ENCODE assay signal across 48 mouse cellular contexts in the genomic region with DNA sequence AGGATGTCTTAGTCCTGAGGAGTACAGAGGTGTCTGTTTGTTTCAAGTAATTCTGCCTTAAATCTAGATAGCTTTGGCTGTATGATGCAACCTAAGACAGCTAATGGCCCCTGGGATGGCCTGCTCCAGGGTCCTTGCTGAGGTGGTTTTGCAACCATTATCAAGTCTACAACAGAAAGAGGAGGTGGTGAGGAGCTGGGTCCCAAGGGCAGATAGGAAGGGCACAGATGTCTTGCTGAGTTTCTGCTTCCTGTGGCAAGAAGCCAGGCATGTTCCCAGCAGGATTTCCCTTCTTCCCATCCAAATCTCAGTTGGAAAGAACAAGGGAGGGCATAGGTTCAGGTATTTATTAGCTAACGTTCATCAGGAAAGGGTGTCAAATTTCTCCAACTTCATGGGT. TPM values are rescaled to one million over a fixed set of nuclear protein-coding genes. Genes with fewer than 3 reads are reported as not detected.
"Had no signal": no experiment of that assay in that cellular context is flagged by ENCODE, and none has a peak within 500 bp of the region (broad histone marks: within the 10 kb centered on the region; RNA-seq: fewer than 3 reads in every experiment).

A gene (minus strand): TSS at position 101 of the 400 bp plus-strand sequence.

- H3K9me3 ChIP-seq: limb, embryonic 10.5 days; limb, embryonic 12.5 days; limb, embryonic 13.5 days; limb, embryonic 15.5 days; liver, embryonic 12.5 days; liver, embryonic 13.5 days; liver, embryonic 15.5 days; lung, embryonic 15.5 days; megakaryocyte, embryonic 14.5 days; midbrain, embryonic 10.5 days; midbrain, embryonic 12.5 days; midbrain, embryonic 13.5 days; midbrain, embryonic 15.5 days had no signal

- H3K27ac ChIP-seq: left cerebral cortex, adult 2 months; limb, embryonic 10.5 days; limb, embryonic 12.5 days; limb, embryonic 13.5 days; limb, embryonic 15.5 days; liver, embryonic 12.5 days; liver, embryonic 13.5 days; liver, embryonic 14.5 days; liver, embryonic 15.5 days; lung, embryonic 15.5 days; macrophage; midbrain, embryonic 10.5 days; midbrain, embryonic 12.5 days; midbrain, embryonic 13.5 days; midbrain, embryonic 15.5 days had no signal

- H3K4me1 ChIP-seq: limb, embryonic 10.5 days; limb, embryonic 12.5 days; limb, embryonic 13.5 days; limb, embryonic 15.5 days; liver, embryonic 12.5 days; liver, embryonic 13.5 days; liver, embryonic 15.5 days; lung, embryonic 15.5 days; megakaryocyte, embryonic 14.5 days; midbrain, embryonic 10.5 days; midbrain, embryonic 12.5 days; midbrain, embryonic 13.5 days; midbrain, embryonic 15.5 days had no signal

- DNase-seq: left cerebral cortex, postnatal 4 days; liver; liver, embryonic 13.5 days; liver, postnatal 0 days; lung, adult 18-20 months; lung, adult 2 months; lung, embryonic 14.5 days; lung, postnatal 10 days; lung, postnatal 14 days; lung, postnatal 36 days; lung, postnatal 4 days; midbrain, embryonic 14.5 days had no signal

- H3K27me3 ChIP-seq: limb, embryonic 12.5 days; limb, embryonic 13.5 days; limb, embryonic 15.5 days; liver, embryonic 12.5 days; liver, embryonic 13.5 days; liver, embryonic 15.5 days; lung, embryonic 15.5 days; megakaryocyte, embryonic 14.5 days; midbrain, embryonic 12.5 days; midbrain, embryonic 13.5 days; midbrain, embryonic 15.5 days had no signal

- H3K36me3 ChIP-seq: limb, embryonic 10.5 days; limb, embryonic 12.5 days; limb, embryonic 13.5 days; limb, embryonic 15.5 days; liver, embryonic 12.5 days; liver, embryonic 13.5 days; liver, embryonic 15.5 days; lung, embryonic 15.5 days; midbrain, embryonic 10.5 days; midbrain, embryonic 12.5 days; midbrain, embryonic 13.5 days; midbrain, embryonic 15.5 days had no signal

- H3K4me3 ChIP-seq: left cerebral cortex, adult 2 months; limb, embryonic 10.5 days; limb, embryonic 12.5 days; limb, embryonic 13.5 days; limb, embryonic 15.5 days; liver, embryonic 12.5 days; liver, embryonic 13.5 days; liver, embryonic 15.5 days; lung, embryonic 15.5 days; megakaryocyte, embryonic 14.5 days; midbrain, embryonic 10.5 days; midbrain, embryonic 12.5 days; midbrain, embryonic 13.5 days; midbrain, embryonic 15.5 days; myocyte had no signal

RNA-seq across cellular contexts. Expression of the gene that starts here (rescaled TPM):
- total RNA-seq: left cerebral cortex, adult 18-20 months; left cerebral cortex, adult 2 months; left cerebral cortex, adult 8-10 months; left cerebral cortex, postnatal 10 days; left cerebral cortex, postnatal 14 days; left cerebral cortex, postnatal 25 days; left cerebral cortex, postnatal 36 days; left cerebral cortex, postnatal 4 days; liver, adult 2 months; megakaryocyte progenitor cell, adult 5-6 weeks; megakaryocyte, adult 5-6 weeks; megakaryocyte-erythroid progenitor cell, adult 5-6 weeks; midbrain, postnatal 0 days; monocyte, adult 5-6 weeks had no signal
- polyA plus RNA-seq: limb, embryonic 10.5 days; limb, embryonic 11.5 days; limb, embryonic 12.5 days; limb, embryonic 13.5 days; limb, embryonic 14.5 days; limb, embryonic 15.5 days; liver, adult 2 months; liver, embryonic 11.5 days; liver, embryonic 12.5 days; liver, embryonic 13.5 days; liver, embryonic 14.5 days; liver, embryonic 15.5 days; liver, embryonic 16.5 days; liver, postnatal 0 days; lung, adult 2 months; lung, embryonic 14.5 days; lung, embryonic 15.5 days; lung, embryonic 16.5 days; lung, postnatal 0 days; macrophage; midbrain, embryonic 10.5 days; midbrain, embryonic 11.5 days; midbrain, embryonic 12.5 days; midbrain, embryonic 13.5 days; midbrain, embryonic 14.5 days; midbrain, embryonic 15.5 days; midbrain, embryonic 16.5 days; midbrain, postnatal 0 days; myocyte had no signal
